Mouse (Mus musculus): ENCODE data around the gene Mcrip2.
A peak's percentile ranks its signal among the peaks of the same experiment; 100 is the strongest.

Mcrip2 gene

DNA sequence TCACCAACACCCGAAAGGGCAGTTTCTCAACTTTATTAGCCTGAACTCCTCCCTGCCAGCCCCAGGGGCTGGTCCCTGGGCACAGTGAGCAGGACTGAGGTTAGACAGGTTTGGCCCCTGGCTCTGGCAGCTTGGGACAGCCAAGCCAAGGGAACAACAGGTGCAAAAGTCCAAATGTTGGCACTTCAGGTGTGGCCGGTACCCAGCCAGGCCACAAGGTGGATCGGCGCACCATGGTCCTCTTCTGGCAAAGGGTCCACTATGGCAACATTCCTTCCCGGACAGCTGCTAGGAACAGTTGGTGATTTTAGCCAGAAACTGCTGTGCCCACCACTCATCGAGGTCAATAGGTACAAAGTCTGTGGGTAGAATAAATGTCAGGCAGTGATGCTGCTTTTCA, 4.9 kb downstream of the Mcrip2 start:
- no peak for DNase-seq

GRCm38 (mm10) chr17:25861704-25862612, 6.6 kb downstream of the Mcrip2 start:
- no peak for DNase-seq

- peak; percentile 91 for DNase-seq
These were observed 7.5 kb downstream of the Mcrip2 start, which contains the start of gene Wdr90 for GRCm38 (mm10) chr17:25860832-25861703. TSS of gene Wdr90 (minus strand) at chr17:25861501.

- DNase-seq, result no peak
These were observed 8.3 kb downstream of the Mcrip2 start for GRCm38 (mm10) chr17:25860229-25860628.

DNA sequence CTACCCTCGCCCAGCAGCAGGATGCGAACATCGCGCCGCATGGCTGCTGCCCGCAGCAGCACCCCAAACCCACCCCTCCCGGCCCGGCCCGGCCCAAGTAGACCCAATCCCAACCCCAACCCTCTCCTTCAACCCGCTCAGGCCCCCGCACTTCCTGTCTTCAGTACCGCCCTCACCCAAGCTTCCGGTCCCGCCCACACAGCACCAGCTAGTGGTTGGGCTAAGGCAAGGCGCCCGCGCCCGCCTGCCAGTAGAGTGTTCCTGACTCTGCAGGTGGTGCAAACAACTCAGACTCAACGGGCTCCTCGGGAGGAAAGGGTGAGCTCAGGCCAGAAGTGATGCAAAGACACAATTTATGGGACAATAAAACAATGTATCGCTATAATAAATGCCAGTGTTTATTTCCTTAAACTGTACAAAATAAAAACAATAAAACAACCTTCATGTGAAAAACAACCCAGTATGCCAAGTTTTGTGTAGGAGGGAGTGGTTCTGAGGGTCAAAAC, 24.1 kb downstream of the Mcrip2 start, which contains the start of gene Rhot2:
Gene Rhot2 (minus strand): TSS at position 456 of the 506 bp plus-strand sequence.
- DNase-seq, result peak; percentile 98

- no peak for DNase-seq
These were observed 24.7 kb downstream of the Mcrip2 start for GRCm38 (mm10) chr17:25843636-25844395.

GRCm38 (mm10) chr17:25843122-25843521, 25.4 kb downstream of the Mcrip2 start:
- no peak for DNase-seq

DNA sequence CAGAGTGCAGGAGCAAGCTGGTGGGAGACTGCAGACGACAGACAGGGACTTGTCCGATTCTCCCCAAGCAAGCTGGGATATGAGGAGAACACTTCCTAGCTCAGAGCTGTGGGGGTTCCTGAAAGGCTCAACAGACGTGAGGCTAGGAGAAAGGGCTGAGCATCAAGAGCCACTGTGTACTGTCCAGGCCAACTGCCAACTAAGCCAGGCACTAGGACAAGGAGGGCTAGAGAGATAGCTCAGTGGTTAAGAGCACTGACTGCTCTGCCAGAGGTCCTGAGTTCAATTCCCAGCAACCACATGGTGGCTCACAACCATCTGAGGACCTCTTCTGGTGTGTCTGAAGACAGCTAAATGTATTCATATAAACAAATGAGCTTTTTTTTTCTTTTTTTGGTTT, 26.1 kb downstream of the Mcrip2 start:
- no peak for DNase-seq

- DNase-seq, result no peak
These were observed 27.3 kb downstream of the Mcrip2 start, which contains the start of gene Gm20683 for GRCm38 (mm10) chr17:25841117-25841880. TSS of gene Gm20683 (minus strand) at chr17:25841763.

DNA sequence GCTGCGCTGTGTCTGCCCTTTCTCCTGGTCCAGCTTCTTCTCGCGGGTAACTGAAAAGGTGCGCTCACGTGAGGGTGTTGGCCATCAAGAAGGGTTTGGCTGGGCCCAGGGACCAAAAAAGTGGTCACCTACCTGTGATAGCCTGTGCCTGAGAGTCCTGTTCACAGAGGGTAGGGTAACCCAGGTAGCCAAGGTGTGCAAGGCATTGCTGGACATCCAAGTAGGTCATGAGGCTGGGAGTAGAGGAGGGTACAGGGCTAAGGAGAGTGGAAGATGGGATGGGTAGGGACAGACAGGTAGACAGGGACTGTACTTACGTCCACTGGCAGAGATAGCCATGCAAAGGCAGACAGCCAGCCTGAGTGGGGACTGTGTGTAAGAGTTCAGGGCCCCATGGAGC, 28.0 kb downstream of the Mcrip2 start:
- no peak for DNase-seq

DNA sequence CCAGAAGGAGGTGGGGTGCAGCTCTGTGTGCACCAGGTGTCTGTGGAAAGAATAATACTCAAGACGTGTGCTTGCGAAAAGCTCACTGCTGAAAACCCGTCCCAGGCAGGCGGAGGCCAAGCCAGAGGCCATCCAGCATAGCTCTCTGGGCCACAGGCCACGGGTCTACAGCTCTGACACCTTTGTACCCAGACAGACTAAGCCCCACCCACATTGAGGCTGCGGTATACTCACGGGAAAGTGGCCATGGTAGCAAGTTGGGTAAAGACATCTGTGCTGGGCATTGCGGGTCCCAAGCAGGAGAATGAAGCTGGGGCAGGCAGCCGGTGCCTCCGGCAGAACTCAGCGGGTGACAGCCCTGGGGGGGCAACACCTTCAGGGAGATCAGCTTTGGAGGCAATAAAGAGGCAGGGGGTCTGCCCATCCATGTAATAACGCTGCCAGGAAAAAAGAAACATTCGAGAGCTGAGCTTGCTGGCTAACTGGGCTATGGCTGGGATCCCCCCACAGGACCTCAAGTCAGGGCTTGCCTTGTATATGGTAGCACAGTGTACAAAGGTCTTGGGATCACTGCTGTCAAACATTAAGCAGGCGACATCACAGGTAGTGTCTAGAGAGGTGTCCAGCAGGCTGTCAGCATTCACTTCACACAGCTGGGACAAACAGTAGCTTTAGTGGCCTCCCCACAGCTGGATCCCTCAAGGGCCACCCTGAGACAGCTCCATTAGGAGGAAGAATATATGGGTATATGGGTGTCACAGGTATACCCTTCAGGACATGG, 28.9 kb downstream of the Mcrip2 start:
- DNase-seq, result no peak

GRCm38 (mm10) chr17:25838904-25839303, 29.7 kb downstream of the Mcrip2 start:
- no peak for DNase-seq

DNA sequence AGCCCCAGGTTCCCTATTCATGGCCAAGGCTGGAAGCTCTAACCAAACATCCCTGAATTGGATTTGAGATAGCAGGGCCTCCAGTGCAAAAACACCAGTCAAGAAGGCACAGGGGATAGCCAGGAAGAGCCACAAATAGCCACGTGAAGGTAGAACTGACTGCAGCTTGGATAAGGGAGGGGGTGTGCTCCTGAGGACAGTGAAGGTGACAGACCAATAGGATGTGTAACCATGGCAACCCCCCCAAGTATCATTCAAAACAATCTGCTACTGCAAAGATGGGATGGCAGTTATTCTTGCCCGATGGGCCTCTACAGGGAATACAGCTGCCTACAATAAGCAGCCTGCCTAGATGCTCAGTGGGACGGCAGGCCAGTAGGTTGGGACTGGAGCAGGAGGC, 31.0 kb downstream of the Mcrip2 start:
- DNase-seq, result no peak

DNA sequence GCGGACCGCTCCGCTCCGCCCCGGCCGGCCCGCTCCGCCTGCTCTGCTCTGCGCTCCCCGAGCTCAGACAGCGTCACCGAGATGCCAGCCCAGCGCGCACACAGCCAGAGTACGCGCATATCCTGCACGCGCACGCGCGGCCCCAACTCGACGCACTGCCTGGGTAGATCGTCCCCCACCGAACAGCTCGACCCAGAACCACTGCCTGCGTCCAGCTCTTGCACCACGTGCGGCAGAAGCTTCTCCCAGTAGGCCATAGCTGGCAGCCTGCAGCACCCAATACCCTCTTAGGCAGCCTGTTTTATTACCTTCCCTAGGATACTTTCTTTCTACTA, 31.5 kb downstream of the Mcrip2 start, which contains the start of gene Rhbdl1:
Gene Rhbdl1 (minus strand): TSS at position 220 of the 335 bp plus-strand sequence.
- DNase-seq, result peak; percentile 63

DNA sequence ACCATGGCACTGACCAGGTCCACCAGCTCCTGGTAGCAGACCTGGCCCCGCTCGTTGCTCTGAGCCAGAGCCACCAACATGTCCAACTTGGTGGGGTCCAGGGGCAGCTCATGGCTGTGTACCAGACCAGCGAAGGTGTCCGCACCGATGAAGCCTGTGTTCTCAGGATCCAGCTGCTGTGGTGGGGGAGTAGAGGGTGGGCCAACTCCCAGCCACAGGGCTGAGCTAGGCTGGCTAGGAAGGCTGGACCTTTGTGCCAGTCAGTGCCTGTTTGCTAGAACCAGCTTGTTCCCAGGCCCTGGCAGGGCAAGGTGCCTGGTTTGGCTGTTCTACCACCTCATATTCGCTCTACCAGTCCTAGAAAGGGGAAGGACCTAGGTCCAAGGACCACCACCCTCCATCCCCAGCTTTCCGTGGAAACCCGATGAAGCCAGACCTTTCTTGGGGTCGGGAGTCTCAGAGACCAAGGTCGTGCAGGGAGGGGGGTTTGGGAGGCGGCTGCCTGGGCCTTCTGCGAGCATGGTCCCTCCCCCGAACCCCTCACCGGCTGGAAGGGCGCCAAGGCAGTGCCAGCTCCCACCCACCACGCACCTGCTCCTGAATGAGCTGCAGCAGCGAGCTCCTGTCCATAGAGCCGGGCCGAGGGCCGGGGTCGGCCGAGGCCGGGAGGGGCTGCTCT, 32.0 kb downstream of the Mcrip2 start:
- no peak for DNase-seq

DNA sequence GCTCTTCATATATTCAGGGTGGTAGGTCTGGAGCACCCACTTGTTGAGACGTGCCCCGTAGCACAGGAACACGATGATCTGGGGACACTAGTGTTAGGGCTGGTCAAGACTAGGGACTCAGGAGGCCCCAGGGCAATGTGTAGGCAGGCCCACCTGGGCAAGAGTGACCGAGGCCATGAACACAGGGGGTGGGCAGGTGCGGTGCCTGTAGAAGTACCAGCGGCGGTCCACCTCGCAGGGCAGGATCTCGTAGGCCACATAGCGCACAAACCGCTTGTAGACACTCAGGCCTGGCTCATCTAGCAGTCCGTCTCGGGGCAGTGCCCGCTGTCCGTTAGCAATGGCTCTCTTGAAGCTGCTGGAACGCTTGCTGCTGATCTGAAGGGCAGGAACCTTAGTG, 32.7 kb downstream of the Mcrip2 start:
- DNase-seq, result no peak

DNA sequence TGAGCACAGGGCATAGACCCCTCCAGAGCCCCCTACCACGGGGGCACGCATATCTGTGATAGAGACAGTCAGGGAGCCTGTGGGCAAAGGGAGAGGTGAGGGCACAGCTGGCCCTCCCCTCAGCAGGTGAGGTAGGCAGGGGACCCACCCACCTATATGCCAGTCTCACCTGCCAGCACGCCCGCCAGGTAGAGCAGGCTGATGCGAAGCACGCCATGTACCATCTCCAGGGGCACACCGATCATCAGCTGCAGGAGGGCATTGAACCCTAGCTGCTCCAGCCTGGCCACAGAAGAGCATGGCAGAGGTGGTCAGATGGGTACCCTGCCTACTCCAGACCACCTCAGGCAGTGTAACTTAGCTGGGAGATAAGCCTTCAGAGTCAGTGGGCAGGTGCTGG, 33.3 kb downstream of the Mcrip2 start:
- no peak for DNase-seq

DNA sequence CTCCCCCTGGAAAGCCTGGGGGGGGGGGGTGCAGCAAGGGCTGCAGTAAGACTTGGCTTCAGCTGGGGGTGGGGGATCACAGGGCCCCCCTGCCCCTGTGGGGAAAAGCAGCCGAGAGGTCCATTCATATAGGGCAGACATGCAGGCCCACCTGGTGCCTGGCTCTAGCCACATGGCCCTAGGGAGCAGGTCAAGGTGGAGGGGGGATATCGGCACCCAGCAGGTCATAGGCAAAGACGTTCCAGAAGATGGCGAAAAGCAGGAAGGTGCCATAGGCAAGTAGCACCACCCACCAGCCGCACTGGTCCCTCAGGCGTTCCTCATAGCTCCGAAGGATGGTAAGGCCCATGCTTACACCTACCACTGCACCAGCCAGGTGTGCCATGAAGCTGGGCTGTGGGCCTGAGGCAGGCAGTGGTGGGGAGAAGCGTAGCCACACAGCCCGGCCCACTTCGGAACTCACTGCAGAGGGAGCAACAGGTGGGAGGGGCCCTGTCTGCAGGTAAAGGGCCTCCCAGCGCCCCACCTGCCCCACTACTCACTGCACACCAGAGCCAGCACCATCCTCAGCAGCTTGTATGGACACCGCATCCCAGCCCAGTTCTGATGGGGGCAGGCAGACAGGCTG, 33.9 kb downstream of the Mcrip2 start:
- no peak for DNase-seq

GRCm38 (mm10) chr17:25833961-25834594, 34.5 kb downstream of the Mcrip2 start:
- DNase-seq, result no peak

Data from thymus, postnatal 14 days (tissue).